Mouse (Mus musculus) G1E (cell line): ENCODE results near the gene Tor1a.

Experiments used
- CTCF ChIP-seq: IDR thresholded peaks from 2 replicates; pipeline ENCODE4 v1.5.1; 2012; ENCODE audit warnings: low read depth, low read length, inconsistent platforms, mixed read lengths
- POLR2AphosphoS5 ChIP-seq: IDR thresholded peaks from 2 replicates; pipeline ENCODE4 v1.6.1; 2012; ENCODE audit warnings: low read depth, low read length, inconsistent platforms; ENCODE audit not compliant: insufficient replicate concordance
- TAL1 ChIP-seq: conservative IDR thresholded peaks from 2 replicates; pipeline ENCODE4 v1.6.1; 2012; ENCODE audit warnings: low read depth, low read length, inconsistent platforms, mixed read lengths

DNA sequence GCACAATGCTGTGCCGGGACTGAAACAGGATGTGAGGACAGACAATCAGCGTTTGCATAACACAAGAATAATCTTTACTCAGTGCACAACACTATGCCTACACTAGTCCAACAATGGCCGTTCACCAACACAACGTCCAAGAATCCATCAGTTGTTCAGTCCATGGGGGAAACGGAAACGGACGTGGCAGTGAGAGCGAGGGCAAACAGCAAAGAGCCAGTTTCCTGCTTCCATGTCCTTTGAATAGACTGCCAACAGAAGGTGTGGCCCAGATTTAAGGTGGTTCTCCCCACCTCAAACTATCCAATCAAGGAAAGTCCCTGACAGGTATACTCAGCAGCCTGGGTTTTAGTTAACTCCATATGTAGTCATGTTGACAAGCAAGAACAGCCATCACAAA is 30.0 kb downstream of the Tor1a start:
- TF ChIP-seq CTCF (no peak), TAL1 (no peak), POLR2AphosphoS5 (no peak)
